Mouse (Mus musculus) regulatory T cell (primary cell): ENCODE results near the gene S100a4.

Source experiments
- in situ Hi-C: fragments of 300-600 bp; cut with MboI, MseI; formaldehyde crosslinking; loops from one replicate; pipeline ENCODE4 v1.15.1; 2025; ENCODE audit warnings: high pct_unique_total_duplicates

S100a4 gene

DNA sequence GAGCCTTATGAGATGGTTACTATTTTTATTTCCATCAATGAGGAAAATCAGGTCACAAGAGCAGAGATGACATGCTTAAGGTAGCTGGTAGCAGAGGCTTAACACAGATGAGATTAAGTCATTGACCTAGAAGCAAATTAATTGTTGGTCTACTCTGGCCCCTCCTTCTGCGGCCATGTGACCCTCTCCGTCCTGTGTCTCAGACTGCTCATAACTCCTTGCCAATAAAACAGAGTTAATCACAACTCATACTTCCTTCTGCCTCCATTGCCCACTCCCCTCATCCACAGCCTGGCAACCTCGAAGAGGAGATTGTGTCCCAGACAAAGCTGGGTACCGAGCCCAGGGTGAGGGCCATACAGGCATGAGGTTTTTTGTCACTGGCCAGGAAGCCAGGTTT, 5.4 kb upstream of the S100a4 start:
- in situ Hi-C loops, result loop anchor here (10.0 kb wide), 1 partner anchor 303 kb away; the partner anchor contains the start of gene Gatad2b

DNA sequence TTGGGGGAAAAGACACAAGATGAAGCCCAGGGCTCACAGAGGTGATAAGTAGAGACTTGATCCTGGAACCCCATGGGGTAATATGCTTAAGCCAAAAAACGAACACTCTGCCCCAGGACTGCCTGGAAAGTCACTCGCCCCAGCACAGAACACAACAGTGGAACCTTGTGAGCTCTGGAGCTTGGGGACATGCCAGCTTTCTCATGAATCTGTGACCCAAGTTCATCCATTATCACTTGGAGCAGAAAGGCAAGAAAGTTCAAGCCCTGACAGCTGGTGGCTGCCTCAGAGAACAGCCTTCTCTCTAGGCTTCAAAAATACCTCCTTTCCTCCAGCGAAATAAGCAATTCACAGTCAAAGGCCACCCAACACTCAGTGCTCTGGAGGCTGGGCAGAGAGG, 4.2 kb upstream of the S100a4 start:
- in situ Hi-C loops, result loop anchor here (10.0 kb wide), 1 partner anchor 305 kb away; the partner anchor contains the start of gene Gatad2b

DNA sequence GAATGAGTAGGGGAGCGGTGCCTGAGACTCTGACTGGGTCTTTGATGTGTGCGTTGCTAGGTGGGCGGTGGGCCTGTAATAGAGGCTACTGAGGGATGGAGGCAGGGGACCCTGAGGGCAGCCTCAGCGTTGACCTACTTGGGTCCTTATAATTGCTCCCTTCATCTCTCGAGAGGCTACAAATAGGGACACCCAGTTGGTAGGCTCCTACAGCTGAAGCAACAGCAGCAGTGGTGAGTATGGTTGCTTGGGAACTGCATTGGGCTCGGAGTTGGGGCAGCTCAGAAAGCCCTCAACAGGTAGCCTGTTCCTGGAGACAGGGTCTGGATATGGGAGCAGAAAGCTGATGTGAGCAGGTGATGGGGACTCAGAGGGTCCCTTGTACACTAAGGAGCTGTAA, 3.5 kb upstream of the S100a4 start:
- in situ Hi-C loops, result no loop called here

DNA sequence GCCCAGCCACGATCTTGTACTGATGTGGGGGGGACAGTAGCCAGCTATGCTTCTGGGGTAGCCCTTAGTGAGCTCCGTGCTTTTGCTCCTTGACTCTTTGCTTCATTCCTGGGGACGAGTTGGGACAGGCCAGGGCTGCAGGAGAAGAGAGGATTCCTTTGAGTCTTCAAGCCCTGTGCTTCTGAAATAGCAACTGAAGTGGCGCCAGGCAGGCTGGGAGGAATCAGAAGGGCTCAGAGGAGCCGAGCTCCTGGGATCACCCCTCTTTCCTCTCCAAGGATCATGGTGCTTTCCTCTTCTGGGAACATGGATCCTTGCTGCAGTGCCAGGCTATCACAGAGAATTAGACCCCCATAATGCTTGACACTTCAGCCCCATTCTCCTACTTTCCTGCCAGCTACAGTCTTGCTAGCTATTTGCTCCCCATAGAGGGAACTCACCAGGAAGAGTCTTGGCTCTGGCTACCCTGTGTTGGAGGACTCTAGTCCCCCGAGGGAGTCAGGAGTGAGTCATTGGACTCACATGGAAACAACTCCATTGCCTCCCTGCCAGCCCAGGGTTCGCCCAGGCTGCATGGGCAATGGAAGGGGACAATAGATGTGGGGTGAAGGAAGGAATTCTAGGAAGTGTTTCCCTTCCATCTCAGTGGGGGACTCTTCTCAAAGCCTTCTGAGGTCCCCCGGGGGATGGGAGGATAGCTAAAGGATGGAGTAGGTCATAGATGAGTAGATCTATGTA, 2.9 kb upstream of the S100a4 start:
- in situ Hi-C loops, result no loop called here

DNA sequence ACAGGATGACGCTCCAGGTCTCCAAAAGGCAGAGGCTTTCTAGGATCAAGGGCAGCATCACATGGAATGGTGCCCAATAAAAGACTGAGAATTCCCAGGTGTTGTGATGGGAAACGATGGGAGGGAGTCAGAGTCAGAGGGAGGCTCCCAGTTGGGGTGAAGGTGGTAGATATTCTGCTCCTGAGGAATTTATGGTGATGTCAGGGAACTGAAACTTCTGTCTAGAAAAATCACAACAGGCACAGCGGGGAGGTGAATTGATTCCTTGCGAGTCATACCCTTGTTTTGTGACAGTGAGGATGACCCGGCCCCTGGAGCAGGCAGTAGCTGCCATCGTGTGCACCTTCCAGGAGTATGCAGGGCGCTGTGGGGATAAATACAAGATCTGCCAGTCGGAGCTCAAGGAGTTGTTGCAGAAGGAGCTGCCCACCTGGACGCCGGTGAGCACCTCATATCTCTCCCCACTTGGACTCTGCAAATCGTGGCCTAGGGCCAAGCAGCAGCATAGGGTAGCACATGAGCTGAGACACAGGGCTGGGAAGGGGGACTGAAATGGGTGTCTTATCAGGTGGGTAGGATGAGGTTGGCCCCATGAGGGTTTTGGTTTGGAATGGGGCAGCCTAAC, 2.0 kb upstream of the S100a4 start, which contains the start of gene Gm42674:
Gene Gm42674 (plus strand): TSS at position 419 of the 625 bp plus-strand sequence.
- in situ Hi-C loops, result no loop called here

DNA sequence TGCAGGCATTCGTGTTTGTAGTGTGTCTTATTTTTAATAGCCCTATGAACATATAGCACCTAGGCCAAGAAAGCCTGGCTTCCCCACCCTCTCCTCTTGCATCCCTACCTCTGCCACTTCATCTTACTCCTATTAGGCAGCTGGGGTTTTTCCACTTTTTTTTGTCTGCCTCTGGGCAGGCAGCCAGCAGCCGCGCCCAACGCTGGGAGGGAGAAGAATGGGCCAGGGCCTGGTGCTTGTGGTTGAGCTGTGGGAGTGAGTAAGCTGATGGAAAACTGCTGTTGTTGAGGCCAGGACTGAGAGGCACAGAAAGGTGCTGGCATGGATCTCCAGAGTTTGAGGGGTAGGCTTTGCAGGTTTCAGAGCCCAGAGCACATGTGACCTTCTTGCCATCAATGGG, 845 bp downstream of the S100a4 start:
- in situ Hi-C loops, result no loop called here

DNA sequence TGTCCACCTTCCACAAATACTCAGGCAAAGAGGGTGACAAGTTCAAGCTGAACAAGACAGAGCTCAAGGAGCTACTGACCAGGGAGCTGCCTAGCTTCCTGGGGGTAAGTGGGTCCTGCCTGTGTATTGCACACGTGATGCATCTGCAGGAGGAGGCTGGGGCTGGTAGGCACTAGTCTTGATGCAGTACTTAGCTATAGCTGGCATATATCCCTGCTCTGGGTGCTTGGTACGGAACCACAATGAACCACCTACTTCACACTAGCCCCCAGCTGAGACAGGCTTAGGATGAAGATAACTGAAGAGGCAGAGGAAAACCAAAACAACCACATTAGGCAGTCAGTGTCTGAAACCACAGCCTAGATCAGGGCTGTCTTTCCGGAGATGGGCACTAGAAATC, 1.5 kb downstream of the S100a4 start:
- in situ Hi-C loops, result no loop called here

DNA sequence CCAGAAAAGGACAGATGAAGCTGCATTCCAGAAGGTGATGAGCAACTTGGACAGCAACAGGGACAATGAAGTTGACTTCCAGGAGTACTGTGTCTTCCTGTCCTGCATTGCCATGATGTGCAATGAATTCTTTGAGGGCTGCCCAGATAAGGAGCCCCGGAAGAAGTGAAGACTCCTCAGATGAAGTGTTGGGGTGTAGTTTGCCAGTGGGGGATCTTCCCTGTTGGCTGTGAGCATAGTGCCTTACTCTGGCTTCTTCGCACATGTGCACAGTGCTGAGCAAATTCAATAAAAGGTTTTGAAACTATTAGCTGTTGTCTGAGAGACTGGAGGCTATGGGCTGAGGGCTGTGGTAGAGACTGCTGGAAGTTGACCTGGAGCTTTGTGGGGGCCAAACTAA, 2.2 kb downstream of the S100a4 start:
- in situ Hi-C loops, result no loop called here

DNA sequence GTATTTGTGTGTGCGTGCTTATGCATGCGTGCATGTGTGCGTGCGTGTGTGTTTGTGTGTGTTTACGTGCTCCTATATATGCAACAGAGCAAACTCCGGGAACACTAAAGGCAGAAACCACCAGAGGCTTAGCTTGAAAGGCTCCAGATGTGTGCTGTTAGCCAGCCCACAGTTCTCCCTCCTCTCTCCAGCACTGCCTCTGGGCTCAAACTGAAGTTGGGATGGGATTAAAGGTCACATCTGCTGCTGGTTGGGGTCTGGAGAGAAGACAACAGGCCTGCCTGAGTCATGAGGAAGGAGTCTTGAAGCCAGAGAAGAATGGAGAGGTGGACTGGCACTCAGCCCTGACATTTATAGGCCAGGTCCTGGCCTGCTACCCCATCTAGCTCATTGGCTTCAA, 2.6 kb downstream of the S100a4 start:
- in situ Hi-C loops, result no loop called here

DNA sequence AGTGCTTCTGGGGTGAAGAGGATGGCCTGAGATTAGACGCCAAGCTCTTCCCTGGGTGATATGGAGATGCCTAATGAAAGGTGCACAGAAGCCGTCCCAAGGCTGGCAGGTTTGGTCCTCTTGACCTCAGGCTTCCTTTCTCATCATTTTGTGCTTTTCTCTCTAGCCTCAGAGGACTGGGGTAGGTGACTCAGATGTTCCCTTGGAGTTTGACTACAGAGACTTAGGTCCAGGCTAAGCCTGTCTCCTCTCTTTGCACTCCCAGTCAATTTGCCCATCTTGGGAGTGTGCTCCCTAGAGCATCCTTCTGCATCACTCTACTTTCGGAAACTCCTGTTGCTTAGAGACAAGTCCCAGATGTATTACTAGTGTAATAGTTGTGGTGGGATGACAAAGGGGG, 3.8 kb downstream of the S100a4 start:
- in situ Hi-C loops, result no loop called here

DNA sequence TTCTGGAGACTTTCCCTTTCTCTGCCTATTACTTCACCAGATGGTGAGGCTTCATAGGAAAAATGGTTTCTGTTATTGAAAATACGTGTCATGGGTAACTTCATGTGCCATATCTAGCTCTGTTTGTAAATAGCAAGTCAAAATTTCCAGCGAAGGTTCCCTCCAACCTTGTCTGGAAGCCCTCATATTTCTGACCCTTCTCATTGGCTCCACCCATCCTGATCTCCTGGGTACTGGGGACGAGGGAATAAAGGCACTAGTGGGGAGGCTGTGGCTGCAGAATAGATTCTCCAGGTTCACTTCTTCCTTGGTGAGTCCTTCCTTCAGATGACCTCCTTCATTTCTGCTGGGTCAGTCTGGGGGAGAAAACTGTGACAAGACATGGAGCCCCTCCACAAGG, 4.7 kb downstream of the S100a4 start, which contains the start of gene S100a5:
Gene S100a5 (plus strand): TSS at position 301 of the 400 bp plus-strand sequence.
- in situ Hi-C loops, result no loop called here

DNA sequence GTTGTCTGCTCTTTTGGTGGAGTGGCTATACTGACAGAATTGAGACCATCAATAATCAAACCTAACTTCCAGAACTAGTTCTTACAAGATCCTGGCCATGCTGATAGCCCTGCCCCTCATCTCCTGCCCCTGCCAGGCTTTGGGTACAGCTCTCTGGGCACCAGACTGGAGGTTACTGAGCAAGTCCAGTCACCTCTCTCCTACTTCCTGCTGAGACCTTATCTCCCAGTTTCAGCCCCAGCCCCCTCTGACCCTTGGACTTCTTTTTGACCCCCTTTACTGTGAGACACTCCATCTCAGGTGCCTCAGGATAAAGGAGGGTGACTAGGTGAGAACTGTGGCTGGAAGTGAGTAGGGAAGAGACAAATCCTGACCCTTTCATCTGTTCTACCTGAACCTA, 5.5 kb downstream of the S100a4 start:
- in situ Hi-C loops, result no loop called here

DNA sequence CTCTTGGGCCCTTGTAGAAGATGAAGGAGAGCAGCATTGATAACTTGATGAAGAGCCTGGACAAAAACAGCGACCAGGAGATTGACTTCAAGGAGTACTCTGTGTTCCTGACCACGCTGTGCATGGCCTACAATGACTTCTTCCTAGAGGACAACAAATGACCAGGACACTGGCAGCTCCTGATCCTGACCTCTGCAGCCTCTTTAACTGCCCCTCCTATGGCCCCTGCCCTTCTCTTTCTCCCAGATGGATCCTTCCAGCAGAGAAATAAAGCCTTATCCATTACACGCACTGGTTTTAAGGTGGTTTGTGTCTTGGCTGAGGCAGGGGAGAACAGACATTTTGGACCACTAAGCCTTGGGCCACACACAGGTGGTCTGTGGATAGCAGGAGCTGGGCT, 7.9 kb downstream of the S100a4 start:
- in situ Hi-C loops, result loop anchor here (5.0 kb wide), 1 partner anchor 84 kb away; the partner anchor contains the start of gene S100a14

DNA sequence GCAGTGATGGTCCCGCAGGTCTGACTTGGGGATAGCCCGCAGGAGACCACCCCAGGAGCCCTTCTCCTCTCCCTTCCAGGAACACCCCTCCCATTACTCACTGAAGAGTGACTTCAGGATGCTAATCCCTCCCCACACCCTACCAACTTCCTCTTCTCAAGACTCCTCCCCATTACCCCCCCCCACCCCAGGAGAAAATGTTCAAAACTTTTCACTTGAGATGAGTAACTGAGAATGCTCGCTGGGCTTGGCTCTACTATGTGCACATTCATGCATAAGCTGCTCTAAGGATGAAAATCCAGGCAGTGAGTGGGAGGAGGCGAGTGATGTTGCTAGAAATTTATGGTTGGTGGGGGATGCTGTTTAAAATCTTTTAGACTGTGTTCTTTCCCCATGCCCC, 8.5 kb downstream of the S100a4 start:
- in situ Hi-C loops, result loop anchor here (5.0 kb wide), 1 partner anchor 85 kb away; the partner anchor contains the start of gene S100a14

DNA sequence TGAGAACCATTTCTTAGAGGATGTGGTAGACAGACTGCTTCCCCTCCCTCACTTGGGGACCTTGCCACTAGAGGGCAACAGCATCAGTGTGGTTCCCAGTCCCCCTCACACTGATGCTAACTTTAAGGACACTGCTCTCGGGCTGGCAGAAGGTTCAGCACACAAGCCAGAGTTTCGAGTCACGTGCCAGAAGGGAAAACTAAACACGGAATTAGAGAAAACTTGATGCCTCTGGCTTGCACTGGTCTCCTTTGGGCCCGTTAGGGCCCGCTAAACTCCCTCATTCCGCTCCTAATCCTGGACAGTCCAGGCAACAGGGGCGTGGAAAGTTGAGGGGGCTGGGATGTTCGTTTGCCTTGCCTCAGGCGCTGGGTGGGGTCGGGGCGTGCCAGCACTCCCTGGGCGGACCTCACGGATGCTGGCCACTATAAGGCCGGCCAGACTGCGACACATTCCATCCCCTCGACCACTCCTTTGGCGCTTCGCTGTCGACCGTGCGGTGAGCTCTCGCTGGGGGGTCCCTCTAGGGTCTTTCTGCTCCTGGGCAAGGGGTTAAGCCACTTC, 9.2 kb downstream of the S100a4 start, which contains the start of gene S100a6:
Gene S100a6 (plus strand): TSS at position 155 of the 564 bp plus-strand sequence.
- in situ Hi-C loops, result loop anchor here (5.0 kb wide), 1 partner anchor 86 kb away; the partner anchor contains the start of gene S100a14

DNA sequence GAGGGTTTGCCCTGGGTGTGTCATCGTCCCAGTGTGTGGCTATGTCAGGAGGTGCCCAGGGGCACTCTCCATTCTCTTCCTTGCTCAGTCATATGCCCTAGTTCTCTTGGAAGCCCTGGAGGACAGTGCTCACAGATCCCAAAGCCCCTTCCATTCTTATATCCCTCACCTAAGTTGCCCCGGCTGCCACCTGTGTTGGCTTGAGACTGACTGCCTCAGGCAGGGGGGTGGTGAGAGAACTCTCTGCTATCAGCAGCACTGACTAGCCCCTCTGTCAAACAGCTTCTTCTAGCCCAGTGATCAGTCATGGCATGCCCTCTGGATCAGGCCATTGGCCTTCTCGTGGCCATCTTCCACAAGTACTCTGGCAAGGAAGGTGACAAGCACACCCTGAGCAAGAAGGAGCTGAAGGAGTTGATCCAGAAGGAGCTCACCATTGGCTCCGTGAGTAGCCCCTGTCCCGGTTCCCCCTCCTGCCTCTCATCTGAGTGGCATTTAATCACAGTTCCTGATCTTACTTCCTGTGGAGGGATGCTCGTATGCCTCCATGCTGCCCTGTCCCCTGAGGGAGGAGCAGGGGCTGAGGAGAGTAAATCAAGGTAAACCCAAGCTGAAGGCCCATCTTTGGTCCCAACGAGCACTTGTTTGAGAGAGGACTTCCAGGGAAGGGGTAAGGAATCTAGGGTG, 10.0 kb downstream of the S100a4 start:
- in situ Hi-C loops, result loop anchor here (5.0 kb wide), 1 partner anchor 86 kb away; the partner anchor contains the start of gene S100a14

DNA sequence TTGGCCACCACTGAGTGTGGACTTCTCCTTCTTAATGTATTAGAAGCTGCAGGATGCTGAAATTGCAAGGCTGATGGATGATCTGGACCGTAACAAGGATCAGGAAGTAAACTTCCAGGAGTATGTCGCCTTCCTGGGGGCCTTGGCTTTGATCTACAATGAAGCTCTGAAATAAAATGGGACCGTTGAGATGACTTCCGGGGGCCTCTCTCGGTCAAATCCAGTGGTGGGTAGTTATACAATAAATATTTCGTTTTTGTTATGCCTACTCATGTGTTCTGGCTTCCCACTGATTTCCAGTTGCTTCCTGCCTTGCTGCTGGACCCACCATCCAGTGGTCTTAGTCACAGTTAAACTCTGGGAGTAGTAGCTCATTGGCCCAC, 10.6 kb downstream of the S100a4 start:
- in situ Hi-C loops, result loop anchor here (5.0 kb wide), 1 partner anchor 87 kb away; the partner anchor contains the start of gene S100a14

DNA sequence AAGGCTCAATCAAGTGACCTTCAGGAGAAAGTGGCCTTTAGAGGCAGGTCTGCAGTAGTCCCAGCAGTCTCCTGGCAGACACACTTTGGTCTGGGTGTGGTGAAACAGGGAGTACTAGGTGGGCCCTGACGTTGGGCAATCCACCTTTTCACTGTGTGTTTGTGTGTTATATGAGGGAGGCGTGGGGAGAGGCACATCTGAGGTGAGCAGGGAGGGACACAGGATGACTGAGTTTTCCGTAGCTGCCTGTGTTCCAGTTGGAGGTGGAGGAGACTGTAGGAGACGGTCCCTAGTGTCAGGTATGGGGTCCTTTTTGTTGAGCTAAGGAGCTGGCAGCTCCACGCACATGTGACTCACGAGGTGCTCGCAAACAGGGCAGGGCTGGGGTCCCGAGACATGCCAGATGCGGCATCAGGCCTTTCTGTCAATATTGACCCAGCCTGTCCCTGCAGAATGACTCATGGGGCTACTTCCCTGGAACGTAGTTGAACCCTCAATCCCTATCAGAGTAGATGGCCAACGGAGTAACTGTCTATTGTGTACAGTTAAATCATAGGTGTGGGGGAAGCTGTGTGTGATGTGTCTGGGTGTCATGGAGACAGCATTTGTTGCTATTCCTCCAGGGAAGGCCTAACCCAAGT, 11.2 kb downstream of the S100a4 start:
- in situ Hi-C loops, result loop anchor here (5.0 kb wide), 2 partner anchors 32 to 87 kb away; partner anchors contain the start of gene S100a14

DNA sequence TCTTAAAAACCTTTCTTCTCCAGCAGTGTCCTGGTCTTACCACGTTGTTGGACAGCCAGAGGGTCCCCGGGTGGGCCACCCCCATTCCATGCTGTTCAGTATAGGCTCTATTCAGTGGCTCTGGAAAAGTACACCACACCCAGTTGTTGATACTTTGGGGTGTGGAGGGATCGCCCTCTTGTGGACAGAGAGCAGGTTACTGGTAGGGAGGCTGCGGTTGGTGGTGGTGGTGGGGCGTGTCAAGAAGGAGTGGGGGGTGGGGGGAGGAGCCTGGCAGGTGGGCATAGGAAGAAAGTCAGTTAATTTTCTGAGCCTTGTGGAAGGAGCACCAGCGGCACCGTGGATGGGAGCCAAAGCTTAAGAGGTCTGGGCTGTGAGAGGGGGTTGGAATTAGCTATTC, 11.8 kb downstream of the S100a4 start:
- in situ Hi-C loops, result loop anchor here (5.0 kb wide), 1 partner anchor 33 kb away; no protein-coding TSS in a partner anchor

DNA sequence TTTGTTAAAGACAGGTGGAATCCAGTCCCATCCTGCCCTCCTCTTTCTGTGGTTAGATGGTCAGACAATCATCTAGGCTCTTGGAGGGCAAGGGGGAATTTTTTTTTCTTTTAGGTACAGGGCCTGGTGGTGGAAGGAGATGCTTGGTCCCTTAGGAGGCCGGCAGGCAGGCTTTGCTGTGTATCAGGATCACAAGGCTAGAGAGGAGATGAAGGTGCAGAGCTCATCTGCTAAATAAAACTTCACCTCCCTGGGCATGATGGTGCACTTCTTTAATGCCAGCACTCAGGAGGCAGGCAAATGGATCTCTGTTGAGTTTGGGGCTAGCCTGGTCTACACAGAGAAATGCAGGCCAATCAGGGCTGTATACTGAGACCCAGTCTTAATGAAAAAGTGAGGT, 12.3 kb downstream of the S100a4 start:
- in situ Hi-C loops, result loop anchor here (5.0 kb wide), 1 partner anchor 34 kb away; no protein-coding TSS in a partner anchor

DNA sequence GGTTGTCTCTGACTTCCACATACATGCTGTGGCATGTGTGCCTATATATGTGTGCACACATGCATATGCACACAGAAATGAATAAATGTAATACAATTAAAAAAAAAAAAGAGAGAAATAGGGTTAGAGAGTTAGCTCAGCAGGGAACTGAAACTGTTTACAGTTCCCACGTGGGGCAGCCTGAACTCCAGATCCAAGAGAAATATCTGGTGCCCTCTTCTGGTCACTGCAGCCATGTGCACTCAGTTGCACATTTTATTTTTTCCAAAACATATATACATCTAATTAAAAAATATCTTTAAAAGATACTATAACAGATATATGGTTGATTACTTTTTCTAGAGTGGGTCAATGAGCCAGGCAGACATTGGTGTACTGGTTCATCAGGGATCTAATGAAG, 14.0 kb downstream of the S100a4 start:
- in situ Hi-C loops, result loop anchor here (5.0 kb wide), 1 partner anchor 35 kb away; no protein-coding TSS in a partner anchor
